ENCODE assay signal across 7 mouse cellular contexts in the genomic region with DNA sequence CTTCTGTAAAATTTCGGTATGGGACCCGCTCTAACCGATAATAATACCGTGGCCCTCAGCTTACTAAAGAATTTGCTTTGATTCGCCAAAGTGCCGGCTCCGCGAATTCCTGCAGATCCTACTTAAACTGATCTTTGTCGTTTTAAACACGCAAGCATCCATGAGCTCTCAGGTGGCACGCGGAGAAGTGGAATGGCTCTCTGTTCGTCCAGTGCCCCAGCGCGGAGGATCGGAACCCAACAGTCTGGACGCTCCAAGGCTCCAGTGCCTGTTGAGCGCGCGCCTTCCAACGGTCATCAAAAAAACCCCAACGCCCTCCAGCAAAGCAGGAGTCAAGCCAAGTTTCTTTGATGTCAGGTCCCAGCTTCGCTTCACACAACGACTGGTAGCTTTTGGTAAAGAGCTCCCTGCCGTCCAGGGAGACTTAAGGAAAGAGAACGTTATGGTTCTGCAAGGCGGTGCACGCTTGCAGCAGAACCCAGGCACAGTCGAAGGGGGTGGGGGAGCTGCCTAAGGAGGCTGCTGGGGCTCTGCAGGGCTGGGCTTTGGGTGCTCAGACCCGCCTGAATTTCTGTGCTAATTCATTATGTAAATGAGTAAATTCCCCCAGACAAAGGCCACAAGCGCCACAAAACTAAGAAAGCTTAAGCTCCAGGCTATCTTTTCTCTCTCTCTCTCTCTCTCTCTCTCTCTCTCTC. TPM values are rescaled to one million over a fixed set of nuclear protein-coding genes. Genes with fewer than 3 reads are reported as not detected.
DNase-seq lines count a peak whose midpoint lies in the region; TF ChIP-seq lines count a peak whose summit lies in the region.

No protein-coding gene starts in this region.

- H3K27ac ChIP-seq in liver, adult 2 months (replicated peaks; ENCODE audit: insufficient read depth, low read depth, low read length) = no peak overlapping the region; the same call in 1 of the 2 replicates
- no peak overlapping the region for H3K27ac ChIP-seq in embryonic fibroblast, embryonic 13.5 days (ENCODE audit: insufficient read depth, low read length)
- H3K27ac ChIP-seq in thymus, adult 2 months (ENCODE audit: control insufficient read depth, insufficient read depth, low read length) = no peak overlapping the region

- TF ChIP-seq POLR2A in liver, adult 2 months (IDR thresholded peaks at IDR 0.05; ENCODE audit: extremely low read depth, insufficient read depth, low read length) = no peak
- no peak for TF ChIP-seq POLR2A in embryonic fibroblast, embryonic 13.5 days (IDR thresholded peaks at IDR 0.05; ENCODE audit: low read depth, low read length)
- TF ChIP-seq POLR2A in thymus, adult 2 months (IDR thresholded peaks at IDR 0.05; ENCODE audit: control insufficient read depth, extremely low read depth, insufficient read depth, low read length, poor library complexity) = no peak

- no peaks in the 10 kb centered on the region for H3K4me1 ChIP-seq in liver, adult 2 months (ENCODE audit: control insufficient read depth, insufficient read depth, low read length)
- no peaks in the 10 kb centered on the region for H3K4me1 ChIP-seq in embryonic fibroblast, embryonic 13.5 days (ENCODE audit: control insufficient read depth, insufficient read depth, low read length)
- no peaks in the 10 kb centered on the region for H3K4me1 ChIP-seq in thymus, adult 2 months (replicated peaks; ENCODE audit: control insufficient read depth, insufficient read depth, low read length)

- no peaks in the 10 kb centered on the region for H3K36me3 ChIP-seq in liver, adult 2 months (ENCODE audit: control insufficient read depth, insufficient read depth, low read length)
- no peaks in the 10 kb centered on the region for H3K36me3 ChIP-seq in thymus, adult 2 months (ENCODE audit: control insufficient read depth, insufficient read depth, low read length)

- 4% methylated on average over 31 of the region's 31 CpGs for WGBS in liver, adult 2 months
- 5% methylated on average over 31 of the region's 31 CpGs for WGBS in thymus, adult 2 months

- H3K4me3 ChIP-seq in liver, adult 2 months (ENCODE audit: insufficient read depth, low read depth, low read length) = peak overlapping the region; percentile 57
- peak overlapping the region; percentile 16; the same call in 1 of the 2 replicates for H3K4me3 ChIP-seq in embryonic fibroblast, embryonic 13.5 days (ENCODE audit: insufficient read depth, low read length)
- H3K4me3 ChIP-seq in thymus, adult 2 months (ENCODE audit: control insufficient read depth, insufficient read depth, low read length) = no peak overlapping the region

- no peak for TF ChIP-seq CTCF in liver, adult 2 months (IDR thresholded peaks at IDR 0.05; ENCODE audit: low read depth, low read length)
- TF ChIP-seq CTCF in embryonic fibroblast, embryonic 13.5 days (IDR thresholded peaks at IDR 0.05; ENCODE audit: borderline replicate concordance, insufficient read depth, low read length) = no peak
- TF ChIP-seq CTCF in thymus, adult 2 months (IDR thresholded peaks at IDR 0.05; ENCODE audit: borderline replicate concordance, control insufficient read depth, extremely low read depth, insufficient read depth, low read length, poor library complexity) = no peak

- H3K79me2 ChIP-seq in liver, adult 2 months (ENCODE audit: control insufficient read depth, insufficient read depth, low read length) = no peaks in the 10 kb centered on the region

- H3K27me3 ChIP-seq in liver, adult 2 months (ENCODE audit: control insufficient read depth, insufficient read depth, low read length) = peaks cover 10% of the 10 kb centered on the region
- no peaks in the 10 kb centered on the region; the same call in 1 of the 2 replicates for H3K27me3 ChIP-seq in thymus, adult 2 months (ENCODE audit: control insufficient read depth, insufficient read depth, low read length)

- no peak for DNase-seq in liver, adult 2 months (ENCODE audit: extremely low read depth, low read depth, low spot score)
- DNase-seq in liver = no peak
- DNase-seq in kidney, postnatal 4 days = peak; percentile 20 to 22
- DNase-seq in neural tube, embryonic 10.5 days (ENCODE audit: extremely low spot score, low spot score) = peak; percentile 40
- DNase-seq in thymus, adult 2 months = no peak
- no peak for DNase-seq in right cerebral cortex, postnatal 36 days (ENCODE audit: low spot score in 2 of 2)

- peak overlapping the region; percentile 26; the same call in 1 of the 2 replicates for H3K9ac ChIP-seq in liver, adult 2 months (ENCODE audit: low read depth, low read length)

RNA-seq across cellular contexts. Expression of gene Lrat, which starts 0.6 kb away (rescaled TPM):
- total RNA-seq in liver, adult 2 months (2014; rRNA removed) = 12.4 and 17.9 TPM in 2 replicates
- polyA plus RNA-seq in liver, adult 2 months (2012; rRNA removed) = 3.4 and 8.0 TPM in 2 replicates
- polyA plus RNA-seq in embryonic fibroblast, embryonic 13.5 days (2011; ENCODE audit: insufficient read length, low read depth, missing spikeins) = not detected in 2 replicates
- polyA plus RNA-seq in thymus, adult 2 months (2012; rRNA removed) = 0.15 and 0.22 TPM in 2 replicates

RNA-seq across cellular contexts. Expression of gene Rbm46, which starts 28.1 kb away (rescaled TPM):
- 0.13 and 0.28 TPM in 2 replicates for total RNA-seq in liver, adult 2 months (2014; rRNA removed)
- polyA plus RNA-seq in liver, adult 2 months (2012; rRNA removed) = not detected in 2 replicates
- 0.32 and 0.47 TPM in 2 replicates for polyA plus RNA-seq in embryonic fibroblast, embryonic 13.5 days (2011; ENCODE audit: insufficient read length, low read depth, missing spikeins)
- polyA plus RNA-seq in thymus, adult 2 months (2012; rRNA removed) = not detected in 2 replicates

Comparison
In these comparisons a context has a peak if more than half of its experiments do, and no peak if none do; other contexts are left out.
1. DNase-seq: peak in kidney, postnatal 4 days (2 of 2) and neural tube, embryonic 10.5 days (single experiment); none in liver, adult 2 months (single experiment), liver (single experiment), thymus, adult 2 months (single experiment) and right cerebral cortex, postnatal 36 days (0 of 2).